Mouse (Mus musculus): ENCODE measurements at regions not wholly inside any gene's neighbourhood (a gene's known extent, or its start where the extent isn't known, plus 50 kb on each side); places are given as distances from the start of the nearest gene placed in this dataset.
A peak's percentile ranks its signal among the peaks of the same experiment; 100 is the strongest.

DNA sequence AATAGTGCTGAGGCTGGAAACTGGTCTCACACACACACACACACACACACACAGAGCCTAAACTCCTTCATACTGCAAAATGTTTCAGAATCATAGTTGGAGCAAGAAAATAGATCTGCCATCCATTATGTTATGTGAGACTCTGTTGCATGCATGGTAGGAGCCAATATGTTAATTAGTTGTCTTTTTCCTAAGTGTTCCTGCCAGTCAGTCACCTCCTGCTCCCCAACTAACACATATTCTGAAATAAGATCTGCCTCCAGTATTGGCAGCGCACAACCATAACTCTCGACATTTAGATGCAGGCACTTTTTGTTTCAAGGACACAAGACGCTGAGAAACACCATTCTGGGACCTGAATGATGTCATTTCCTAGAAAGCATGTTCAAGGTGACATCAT is 70.9 kb upstream of the Syt6 start:
- DNase-seq (peak; percentile 40), ATAC-seq (peak; percentile 87)
- Histone ChIP-seq H3K27ac (ENCODE audit: low read depth, low read length) (no peak overlapping the region), H3K9ac (no peak overlapping the region), H3K9me3 (ENCODE audit: low read length) (no peaks in the 10 kb centered on the region), H3K36me3 (ENCODE audit: insufficient read depth) (no peaks in the 10 kb centered on the region), H3K4me3 (ENCODE audit: low read depth, low read length) (no peak overlapping the region), H3K4me1 (ENCODE audit: insufficient read depth) (no peaks in the 10 kb centered on the region), H3K27me3 (ENCODE audit: insufficient read depth, low read length) (no peaks in the 10 kb centered on the region), H3K4me2 (ENCODE audit: low read depth) (no peak overlapping the region)
- 63% methylated on average over 3 of the region's 3 CpGs for WGBS
- no peak for TF ChIP-seq CTCF (IDR thresholded peaks at IDR 0.05; ENCODE audit: low read depth)

GRCm38 (mm10) chr3:103513411-103513810 is 61.6 kb upstream of the Syt6 start:
- WGBS: 81% methylated on average over 6 of the region's 6 CpGs
- no peak overlapping the region for H3K4me3 ChIP-seq (ENCODE audit: low read depth, low read length)
- no peak for TF ChIP-seq CTCF (IDR thresholded peaks at IDR 0.05; ENCODE audit: low read depth)
- DNase-seq (no peak), ATAC-seq (no peak)
- no peak overlapping the region for H3K4me2 ChIP-seq (ENCODE audit: low read depth)
- H3K27me3 ChIP-seq (ENCODE audit: insufficient read depth, low read length): no peaks in the 10 kb centered on the region
- no peaks in the 10 kb centered on the region for H3K36me3 ChIP-seq (ENCODE audit: insufficient read depth)
- H3K4me1 ChIP-seq (ENCODE audit: insufficient read depth): no peaks in the 10 kb centered on the region
- H3K9ac ChIP-seq: no peak overlapping the region
- no peak overlapping the region for H3K27ac ChIP-seq (ENCODE audit: low read depth, low read length)
- no peaks in the 10 kb centered on the region for H3K9me3 ChIP-seq (ENCODE audit: low read length)

DNA sequence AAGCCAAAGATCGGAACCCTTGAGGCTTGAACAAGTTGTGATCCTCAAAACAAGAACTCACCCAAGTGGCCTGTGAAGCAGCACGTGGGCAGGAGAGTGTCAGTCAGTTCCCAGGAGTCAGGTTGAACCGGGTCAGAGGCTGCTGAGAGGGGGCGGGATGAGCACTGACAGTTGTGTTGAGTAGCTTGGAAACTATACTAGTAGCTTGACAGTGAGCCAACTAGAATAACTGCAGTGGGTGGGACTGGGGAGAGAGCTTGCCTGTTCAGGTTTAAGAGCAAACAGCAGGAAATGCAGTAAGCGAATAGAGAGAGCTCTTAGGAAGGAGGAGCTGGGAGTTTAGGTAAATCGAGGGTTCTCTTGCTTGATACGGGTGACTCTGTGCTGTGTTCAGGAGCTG is 61.0 kb upstream of the Syt6 start:
- Histone ChIP-seq H3K27ac (ENCODE audit: low read depth, low read length) (no peak overlapping the region), H3K4me3 (ENCODE audit: low read depth, low read length) (no peak overlapping the region), H3K4me2 (ENCODE audit: low read depth) (no peak overlapping the region), H3K9me3 (ENCODE audit: low read length) (no peaks in the 10 kb centered on the region), H3K27me3 (ENCODE audit: insufficient read depth, low read length) (no peaks in the 10 kb centered on the region), H3K4me1 (ENCODE audit: insufficient read depth) (no peaks in the 10 kb centered on the region), H3K9ac (no peak overlapping the region), H3K36me3 (ENCODE audit: insufficient read depth) (no peaks in the 10 kb centered on the region)
- 72% methylated on average over 7 of the region's 7 CpGs for WGBS
- no peak for ATAC-seq
- TF ChIP-seq CTCF (IDR thresholded peaks at IDR 0.05; ENCODE audit: low read depth): no peak
- no peak for DNase-seq

DNA sequence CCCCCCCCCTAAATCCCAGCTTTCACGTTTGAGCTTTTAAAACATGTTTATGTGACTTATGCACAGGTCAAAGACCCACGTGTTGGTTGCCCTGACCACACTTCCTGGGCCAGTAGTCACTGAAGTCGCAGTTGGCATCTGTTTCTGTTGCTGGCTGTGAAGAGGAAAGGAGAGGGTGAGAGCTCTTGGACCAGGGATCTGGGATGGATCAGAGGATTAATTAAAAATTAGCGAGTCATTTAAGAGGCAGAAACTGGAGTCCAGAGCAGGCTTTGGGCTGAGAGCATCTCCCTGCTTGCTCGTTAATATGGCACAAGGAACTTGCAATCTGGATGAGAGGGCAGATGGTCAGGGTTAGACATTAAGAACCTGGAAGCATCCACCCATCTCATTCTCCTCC is 59.1 kb upstream of the Syt6 start:
- WGBS: 40% methylated on average over 5 of the region's 5 CpGs
- no peak for DNase-seq
- no peaks in the 10 kb centered on the region for H3K4me1 ChIP-seq (ENCODE audit: insufficient read depth)

GRCm38 (mm10) chr3:103517376-103518304 is 57.4 kb upstream of the Syt6 start:
- Histone ChIP-seq H3K27ac (ENCODE audit: low read depth, low read length) (no peak overlapping the region), H3K9me3 (ENCODE audit: low read length) (no peaks in the 10 kb centered on the region), H3K4me3 (ENCODE audit: low read depth, low read length) (no peak overlapping the region), H3K4me1 (ENCODE audit: insufficient read depth) (no peaks in the 10 kb centered on the region), H3K36me3 (ENCODE audit: insufficient read depth) (no peaks in the 10 kb centered on the region), H3K9ac (no peak overlapping the region), H3K4me2 (ENCODE audit: low read depth) (no peak overlapping the region), H3K27me3 (ENCODE audit: insufficient read depth, low read length) (no peaks in the 10 kb centered on the region)
- no peak for TF ChIP-seq CTCF (IDR thresholded peaks at IDR 0.05; ENCODE audit: low read depth)
- DNase-seq (no peak), ATAC-seq (no peak)
- WGBS: 48% methylated on average over 8 of the region's 8 CpGs

More for the DNA sequence above, 59.1 kb upstream of the Syt6 start:
- H3K27ac ChIP-seq (ENCODE audit: low read depth, low read length): no peak overlapping the region
- no peaks in the 10 kb centered on the region for H3K36me3 ChIP-seq (ENCODE audit: insufficient read depth)
- H3K4me2 ChIP-seq (ENCODE audit: low read depth): no peak overlapping the region
- no peak overlapping the region for H3K4me3 ChIP-seq (ENCODE audit: low read depth, low read length)
- H3K9me3 ChIP-seq (ENCODE audit: low read length): no peaks in the 10 kb centered on the region
- H3K27me3 ChIP-seq (ENCODE audit: insufficient read depth, low read length): no peaks in the 10 kb centered on the region
- H3K9ac ChIP-seq: no peak overlapping the region
- no peak for TF ChIP-seq CTCF (IDR thresholded peaks at IDR 0.05; ENCODE audit: low read depth)
- no peak for ATAC-seq

- no peak overlapping the region for H3K4me3 ChIP-seq (ENCODE audit: low read depth, low read length)
- WGBS: 55% methylated on average over 2 of the region's 2 CpGs
- no peak overlapping the region for H3K4me2 ChIP-seq (ENCODE audit: low read depth)
- H3K9ac ChIP-seq: no peak overlapping the region
- H3K27ac ChIP-seq (ENCODE audit: low read depth, low read length): 0 out of 2 replicates have a peak overlapping the region, but pooled peaks have one; percentile 35
- no peaks in the 10 kb centered on the region for H3K4me1 ChIP-seq (ENCODE audit: insufficient read depth)
- no peaks in the 10 kb centered on the region for H3K36me3 ChIP-seq (ENCODE audit: insufficient read depth)
- no peaks in the 10 kb centered on the region for H3K9me3 ChIP-seq (ENCODE audit: low read length)
- ATAC-seq (peak; percentile 85), DNase-seq (peak; percentile 61)
- peak; percentile 11; the same call in 1 of the 2 replicates for TF ChIP-seq CTCF (IDR thresholded peaks at IDR 0.05; ENCODE audit: low read depth)
- H3K27me3 ChIP-seq (ENCODE audit: insufficient read depth, low read length): no peaks in the 10 kb centered on the region
These were observed 56.4 kb upstream of the Syt6 start for GRCm38 (mm10) chr3:103518624-103519023.
